Mouse (Mus musculus) embryo, embryonic 10.5 days (tissue): ENCODE data around the gene Haus8.
"Not testable (repeated sequence)": the region's sequence is repeated elsewhere in the genome, so short reads cannot be mapped to it uniquely, and the experiment has no call there.

Source experiments
- DNase-seq: peaks from one replicate; pipeline ENCODE4 v3.0.0-alpha.2; 2015; ENCODE audit warnings: low spot score

Haus8 gene

GRCm38 (mm10) chr8:71286223-71286622, 13.5 kb upstream of the Haus8 start:
- DNase-seq: not testable (repeated sequence)

GRCm38 (mm10) chr8:71282621-71283020, 9.9 kb upstream of the Haus8 start:
- no peak for DNase-seq

- DNase-seq: not testable (repeated sequence)
Measured at GRCm38 (mm10) chr8:71281731-71282130, 9.0 kb upstream of the Haus8 start.

GRCm38 (mm10) chr8:71279409-71279808, 6.7 kb upstream of the Haus8 start:
- not testable (repeated sequence) for DNase-seq

GRCm38 (mm10) chr8:71276166-71276565, 3.4 kb upstream of the Haus8 start:
- no peak for DNase-seq

GRCm38 (mm10) chr8:71274478-71274877, 1.7 kb upstream of the Haus8 start:
- DNase-seq: no peak

GRCm38 (mm10) chr8:71273151-71273510, 397 bp upstream of the Haus8 start:
- peak; percentile 62 for DNase-seq

GRCm38 (mm10) chr8:71271630-71272029, 1.1 kb downstream of the Haus8 start:
- no peak for DNase-seq

- not testable (repeated sequence) for DNase-seq
Measured at GRCm38 (mm10) chr8:71268286-71268685, 4.4 kb downstream of the Haus8 start.

GRCm38 (mm10) chr8:71267690-71268089, 5.0 kb downstream of the Haus8 start:
- DNase-seq: no peak

- peak; percentile 12 for DNase-seq
Measured at GRCm38 (mm10) chr8:71261234-71261633, 11.5 kb downstream of the Haus8 start.

- no peak for DNase-seq
Measured at GRCm38 (mm10) chr8:71256545-71257232, 16.0 kb downstream of the Haus8 start.

GRCm38 (mm10) chr8:71248203-71248602, 24.5 kb downstream of the Haus8 start:
- DNase-seq: no peak

GRCm38 (mm10) chr8:71242757-71243156, 30.0 kb downstream of the Haus8 start:
- no peak for DNase-seq

GRCm38 (mm10) chr8:71224560-71224959, 48.2 kb downstream of the Haus8 start:
- DNase-seq: peak; percentile 42

GRCm38 (mm10) chr8:71214266-71214665, 58.5 kb downstream of the Haus8 start:
- DNase-seq: not testable (repeated sequence)

GRCm38 (mm10) chr8:71205541-71205967, 67.2 kb downstream of the Haus8 start:
- DNase-seq: not testable (repeated sequence)
